Mouse (Mus musculus) cerebellum, adult 2 months (tissue): ENCODE data around the gene Rfc1.

ENCODE experiments used
- CTCF ChIP-seq: fragments of 200-500 bp; IDR thresholded peaks from 2 replicates; pipeline ENCODE4 v1.5.1; 2011; ENCODE audit warnings: low read depth, mild to moderate bottlenecking, control low read depth, low read length, moderate library complexity, borderline replicate concordance; ENCODE audit not compliant: insufficient read depth
- POLR2A ChIP-seq: fragments of 200-500 bp; IDR thresholded peaks from 2 replicates; pipeline ENCODE4 v1.6.1; 2011; ENCODE audit warnings: low read length, control low read depth, borderline replicate concordance; ENCODE audit not compliant: insufficient read depth

GRCm38 (mm10) chr5:65374746-65375145 lies 39.3 kb upstream of the Rfc1 start:
- no peak for TF ChIP-seq CTCF
- TF ChIP-seq POLR2A, result no peak
